Mouse (Mus musculus) cortical plate, adult 2 months (tissue): Measurements from ENCODE around the gene B430306N03Rik.

Experiments used
- CTCF ChIP-seq: fragments of 200-500 bp; IDR thresholded peaks from 2 replicates; pipeline ENCODE4 v1.5.1; 2011; ENCODE audit warnings: mild to moderate bottlenecking, control low read depth, low read length; ENCODE audit not compliant: insufficient read depth; ENCODE audit errors: extremely low read depth
- POLR2A ChIP-seq: fragments of 200-500 bp; IDR thresholded peaks from 2 replicates; pipeline ENCODE4 v1.6.1; 2011; ENCODE audit warnings: mild to moderate bottlenecking, low read length, control low read depth; ENCODE audit not compliant: insufficient read depth; ENCODE audit errors: extremely low read depth

DNA sequence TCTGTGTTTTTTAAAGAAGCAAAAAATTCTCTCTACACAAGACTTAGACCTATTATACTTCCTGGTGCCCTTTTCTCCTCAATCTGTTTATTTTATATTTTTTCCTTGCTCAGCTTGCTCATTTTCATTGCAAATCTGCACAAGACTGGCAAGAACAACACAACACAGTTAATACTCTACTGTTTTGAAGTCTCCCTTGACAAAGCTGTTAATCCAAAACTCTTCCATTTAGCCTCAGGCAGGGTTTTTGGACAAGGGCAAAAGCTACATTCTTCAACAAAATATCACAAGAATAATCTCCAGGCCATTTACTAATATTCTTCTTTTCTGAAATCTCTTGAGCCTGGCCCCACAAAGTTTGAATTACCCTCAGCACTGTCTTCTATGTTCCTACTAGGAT is 55.7 kb downstream of the B430306N03Rik start:
- TF ChIP-seq POLR2A (no peak), CTCF (no peak)
